Mouse (Mus musculus) heart, embryonic 16.5 days (tissue): ENCODE results near the gene Syncrip. TPM values are rescaled to one million over a fixed set of nuclear protein-coding genes. Genes with fewer than 3 reads are reported as not detected.
A peak's percentile ranks its signal among the peaks of the same experiment; 100 is the strongest.

Source experiments
- ATAC-seq: fragments of 200-750 bp; cut with Nextera tagmentation; replicated peaks from 2 replicates; pipeline ENCODE4 v1.8.0; 2017; ENCODE audit warnings: moderate number of reproducible peaks; ENCODE audit not compliant: insufficient read depth, low FRiP score; ENCODE audit errors: extremely low read depth
- H3K27ac ChIP-seq: fragments of 300-500 bp; sonication (generic); 2 replicates; pipeline ENCODE4 v1.5.1; 2014; ENCODE audit warnings: mild to moderate bottlenecking, low read length, control low read depth, moderate library complexity
- H3K27me3 ChIP-seq: fragments of 300-500 bp; sonication (generic); 2 replicates; pipeline ENCODE4 v1.6.1; 2014; ENCODE audit warnings: low read length, mixed read lengths; ENCODE audit not compliant: control insufficient read depth, insufficient read depth
- H3K36me3 ChIP-seq: fragments of 300-500 bp; sonication (generic); 2 replicates; pipeline ENCODE4 v1.6.1; 2014; ENCODE audit not compliant: control insufficient read depth, insufficient read depth
- H3K4me1 ChIP-seq: fragments of 300-500 bp; sonication (generic); 2 replicates; pipeline ENCODE4 v1.6.1; 2014; ENCODE audit warnings: low read length, mixed read lengths; ENCODE audit not compliant: control insufficient read depth, insufficient read depth
- H3K4me2 ChIP-seq: fragments of 300-500 bp; sonication (generic); 2 replicates; pipeline ENCODE4 v1.6.1; 2014; ENCODE audit warnings: low read depth, mild to moderate bottlenecking, control low read depth, low read length
- H3K4me3 ChIP-seq: fragments of 300-500 bp; sonication (generic); 2 replicates; pipeline ENCODE4 v1.5.1; 2014; ENCODE audit warnings: mild to moderate bottlenecking, control low read depth, low read length
- H3K9ac ChIP-seq: fragments of 300-500 bp; sonication (generic); 2 replicates; pipeline ENCODE4 v1.6.1; 2014; ENCODE audit warnings: low read length, control low read depth
- H3K9me3 ChIP-seq: fragments of 300-500 bp; sonication (generic); replicated peaks from 2 replicates; pipeline ENCODE4 v1.6.1; 2016; ENCODE audit warnings: low read length; ENCODE audit not compliant: control insufficient read depth
- WGBS: fragments of 180-500 bp; shearing (Covaris S2); extraction: QIAGEN DNeasy Blood & Tissue Kit; methylation state at CpG from one replicate; pipeline ENCODE4 v1.1.7; 2014; 5-methylcytosine and 5-hydroxymethylcytosine counted together
- polyA plus RNA-seq: library from polyadenylated mRNA; unstranded; fragments of >200 nt; fragmentation: Nextera tagmentation; extraction: Ambion mirVana; gene quantifications from 2 replicates; pipeline ENCODE4 v1.2.1, GENCODE M21; 2015

Gene Syncrip
- polyA plus RNA-seq, 1 experiment from 2014 or later: 55.1 TPM

GRCm38 (mm10) chr9:88404515-88404914, 77.9 kb downstream of the Syncrip start:
- H3K4me2 ChIP-seq: peak overlapping the region; percentile 22; the same call in 1 of the 2 replicates
- H3K4me3 ChIP-seq: no peak overlapping the region
- no peaks in the 10 kb centered on the region for H3K9me3 ChIP-seq
- no peak for ATAC-seq
- H3K27me3 ChIP-seq: no peaks in the 10 kb centered on the region
- no peak overlapping the region for H3K9ac ChIP-seq
- WGBS: 65% methylated on average over 6 of the region's 6 CpGs
- H3K27ac ChIP-seq: peak overlapping the region; percentile 46; the same call in 1 of the 2 replicates
- H3K36me3 ChIP-seq: peaks cover 21% of the 10 kb centered on the region
- no peaks in the 10 kb centered on the region for H3K4me1 ChIP-seq

GRCm38 (mm10) chr9:88404088-88404487, 78.3 kb downstream of the Syncrip start:
- Histone ChIP-seq H3K27me3 (no peaks in the 10 kb centered on the region), H3K27ac (peak overlapping the region; percentile 46; the same call in 1 of the 2 replicates), H3K9ac (no peak overlapping the region), H3K4me2 (peak overlapping the region; percentile 22; the same call in 1 of the 2 replicates), H3K4me1 (no peaks in the 10 kb centered on the region), H3K36me3 (peaks cover 17% of the 10 kb centered on the region), H3K9me3 (no peaks in the 10 kb centered on the region), H3K4me3 (no peak overlapping the region; the same call in 1 of the 2 replicates)
- 44% methylated on average over 10 of the region's 10 CpGs for WGBS
- peak; percentile 78 for ATAC-seq

- H3K9me3 ChIP-seq: no peaks in the 10 kb centered on the region
- no peak overlapping the region for H3K9ac ChIP-seq
- H3K27ac ChIP-seq: no peak overlapping the region
- no peaks in the 10 kb centered on the region for H3K27me3 ChIP-seq
- H3K36me3 ChIP-seq: peaks cover 31% of the 10 kb centered on the region
- no peak for ATAC-seq
- H3K4me1 ChIP-seq: no peaks in the 10 kb centered on the region
- H3K4me3 ChIP-seq: no peak overlapping the region
- no peak overlapping the region for H3K4me2 ChIP-seq
- WGBS: 74% methylated on average over 1 of the region's 1 CpGs
These were observed 83.9 kb downstream of the Syncrip start for GRCm38 (mm10) chr9:88398461-88398860.

Other genes starting within 250 kb of the Syncrip start
- gene Nt5e, start 155.4 kb downstream of the Syncrip start, polyA plus RNA-seq: 4.6 and 5.8 TPM in 2 replicates
- 30.4 and 34.9 TPM in 2 replicates for gene Snx14, start 43.6 kb downstream of the Syncrip start, polyA plus RNA-seq
- 0.30 and 0.59 TPM in 2 replicates for gene Gm20537, start 26.0 kb downstream of the Syncrip start, polyA plus RNA-seq
- 8.3 and 8.9 TPM in 2 replicates for gene Zfp949, start 65.4 kb upstream of the Syncrip start, polyA plus RNA-seq
- 0.14 and 0.37 TPM in 2 replicates for gene Trim43a, start 98.3 kb upstream of the Syncrip start, polyA plus RNA-seq
- 32.4 and 35.1 TPM in 2 replicates for gene Mthfsl, start 237.7 kb upstream of the Syncrip start, polyA plus RNA-seq
- 0.69 and 1.6 TPM in 2 replicates for gene Bcl2a1d, start 249.3 kb upstream of the Syncrip start, polyA plus RNA-seq